Mouse (Mus musculus): ENCODE results near the gene Igbp1. TPM values are rescaled to one million over a fixed set of nuclear protein-coding genes. Genes with fewer than 3 reads are reported as not detected.

Igbp1 gene
- total and polyA plus RNA-seq, 2 experiments: 18.5 to 63.2 TPM

GRCm38 (mm10) chrX:100517626-100518025 lies 23.5 kb downstream of the Igbp1 start:
- Histone ChIP-seq H3K9ac (ENCODE audit: low read depth, low read length) (no peak overlapping the region), H3K36me3 (ENCODE audit: control insufficient read depth, insufficient read depth, low read length) (peaks cover 8% of the 10 kb centered on the region; the same call in 1 of the 2 replicates), H3K27me3 (ENCODE audit: control insufficient read depth, insufficient read depth, low read length) (no peaks in the 10 kb centered on the region), H3K27ac (replicated peaks; ENCODE audit: insufficient read depth, low read depth, low read length) (no peak overlapping the region), H3K79me2 (ENCODE audit: control insufficient read depth, insufficient read depth, low read length) (no peaks in the 10 kb centered on the region), H3K4me1 (ENCODE audit: control insufficient read depth, insufficient read depth, low read length) (no peaks in the 10 kb centered on the region; the same call in 1 of the 2 replicates), H3K4me3 (ENCODE audit: insufficient read depth, low read depth, low read length) (no peak overlapping the region)
- DNase-seq (ENCODE audit: extremely low read depth, low read depth, low spot score): no peak
- 86% methylated on average over 6 of the region's 6 CpGs for WGBS
- TF ChIP-seq POLR2A (IDR thresholded peaks at IDR 0.05; ENCODE audit: extremely low read depth, insufficient read depth, low read length) (no peak), CTCF (IDR thresholded peaks at IDR 0.05; ENCODE audit: low read depth, low read length) (no peak)

DNA sequence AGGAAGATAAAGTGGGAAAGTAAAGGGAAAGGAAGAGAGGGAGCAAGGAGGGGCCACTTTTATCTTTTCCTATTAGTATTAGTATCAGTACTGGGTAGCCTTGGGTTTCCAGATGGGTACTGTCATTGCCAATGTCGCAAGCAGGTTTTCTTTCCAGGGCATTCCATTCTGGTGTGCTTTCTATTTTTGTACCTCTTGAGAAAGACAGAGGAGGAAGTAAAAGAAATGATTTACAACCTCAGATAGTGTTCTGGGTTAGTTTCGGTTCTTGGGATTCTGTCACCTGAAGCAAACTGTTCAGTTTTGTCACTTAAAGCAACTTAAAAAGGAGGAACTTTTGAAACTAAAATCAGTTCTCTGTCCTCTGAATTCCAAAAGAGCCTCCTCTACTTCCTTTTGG lies 24.4 kb downstream of the Igbp1 start:
- 77% methylated on average over 2 of the region's 2 CpGs for WGBS
- H3K27ac ChIP-seq (replicated peaks; ENCODE audit: insufficient read depth, low read depth, low read length): no peak overlapping the region
- H3K9ac ChIP-seq (ENCODE audit: low read depth, low read length): no peak overlapping the region
- no peaks in the 10 kb centered on the region for H3K27me3 ChIP-seq (ENCODE audit: control insufficient read depth, insufficient read depth, low read length)
- H3K4me1 ChIP-seq (ENCODE audit: control insufficient read depth, insufficient read depth, low read length): no peaks in the 10 kb centered on the region; the same call in 1 of the 2 replicates
- no peaks in the 10 kb centered on the region for H3K79me2 ChIP-seq (ENCODE audit: control insufficient read depth, insufficient read depth, low read length)
- no peak for TF ChIP-seq CTCF (IDR thresholded peaks at IDR 0.05; ENCODE audit: low read depth, low read length)
- no peak for TF ChIP-seq POLR2A (IDR thresholded peaks at IDR 0.05; ENCODE audit: extremely low read depth, insufficient read depth, low read length)
- H3K36me3 ChIP-seq (ENCODE audit: control insufficient read depth, insufficient read depth, low read length): peaks cover 8% of the 10 kb centered on the region; the same call in 1 of the 2 replicates
- no peak overlapping the region for H3K4me3 ChIP-seq (ENCODE audit: insufficient read depth, low read depth, low read length)
- no peak for DNase-seq (ENCODE audit: extremely low read depth, low read depth, low spot score)

- Histone ChIP-seq H3K4me3 (ENCODE audit: insufficient read depth, low read depth, low read length) (no peak within 1 kb of the TSS), H3K27me3 (ENCODE audit: control insufficient read depth, insufficient read depth, low read length) (no peaks in the 10 kb centered on the region), H3K27ac (replicated peaks; ENCODE audit: insufficient read depth, low read depth, low read length) (no peak within 1 kb of the TSS), H3K4me1 (ENCODE audit: control insufficient read depth, insufficient read depth, low read length) (no peaks in the 10 kb centered on the region), H3K9ac (ENCODE audit: low read depth, low read length) (no peak within 1 kb of the TSS), H3K36me3 (ENCODE audit: control insufficient read depth, insufficient read depth, low read length) (no peaks in the 10 kb centered on the region), H3K79me2 (ENCODE audit: control insufficient read depth, insufficient read depth, low read length) (no peaks in the 10 kb centered on the region)
- 88% methylated on average over 4 of the region's 4 CpGs for whole genome bisulfite sequencing
- TF ChIP-seq POLR2A (IDR thresholded peaks at IDR 0.05; ENCODE audit: extremely low read depth, insufficient read depth, low read length): no peak
- TF ChIP-seq CTCF (IDR thresholded peaks at IDR 0.05; ENCODE audit: low read depth, low read length): no peak
- DNase-seq (ENCODE audit: extremely low read depth, low read depth, low spot score): no peak
Measured at GRCm38 (mm10) chrX:100524471-100524870, 30.4 kb downstream of the Igbp1 start, which contains the start of gene Dgat2l6. Dgat2l6 (plus strand) TSS chrX:100524838.

DNA sequence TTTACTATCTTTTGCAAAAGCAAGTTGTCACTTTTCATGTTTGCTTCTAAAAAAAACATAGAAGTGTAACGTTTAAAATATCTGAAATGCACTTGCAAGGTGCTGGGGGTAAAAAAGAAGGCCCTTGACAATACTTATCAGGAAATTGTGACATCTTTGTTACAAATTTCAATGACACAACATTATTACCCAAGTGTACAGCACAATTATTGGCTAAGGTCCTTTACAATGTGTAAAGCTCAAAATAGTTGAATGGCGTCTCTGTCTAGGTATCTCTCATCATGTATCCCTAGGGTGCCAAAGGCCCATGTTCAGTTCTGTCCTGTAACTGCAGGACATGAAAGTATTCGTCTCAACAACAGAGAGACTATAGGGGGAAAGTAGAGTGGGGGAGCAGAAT lies 61.9 kb downstream of the Igbp1 start:
- H3K36me3 ChIP-seq (ENCODE audit: control insufficient read depth, insufficient read depth, low read length): no peaks in the 10 kb centered on the region
- WGBS: 81% methylated on average over 3 of the region's 3 CpGs
- no peaks in the 10 kb centered on the region for H3K4me1 ChIP-seq (ENCODE audit: control insufficient read depth, insufficient read depth, low read length)
- no peak overlapping the region for H3K4me3 ChIP-seq (ENCODE audit: insufficient read depth, low read depth, low read length)
- TF ChIP-seq CTCF (IDR thresholded peaks at IDR 0.05; ENCODE audit: low read depth, low read length) (no peak), POLR2A (IDR thresholded peaks at IDR 0.05; ENCODE audit: extremely low read depth, insufficient read depth, low read length) (no peak)
- no peaks in the 10 kb centered on the region for H3K79me2 ChIP-seq (ENCODE audit: control insufficient read depth, insufficient read depth, low read length)
- H3K27me3 ChIP-seq (ENCODE audit: control insufficient read depth, insufficient read depth, low read length): no peaks in the 10 kb centered on the region
- no peak overlapping the region for H3K9ac ChIP-seq (ENCODE audit: low read depth, low read length)
- H3K27ac ChIP-seq (replicated peaks; ENCODE audit: insufficient read depth, low read depth, low read length): no peak overlapping the region
- DNase-seq (ENCODE audit: extremely low read depth, low read depth, low spot score): no peak

DNA sequence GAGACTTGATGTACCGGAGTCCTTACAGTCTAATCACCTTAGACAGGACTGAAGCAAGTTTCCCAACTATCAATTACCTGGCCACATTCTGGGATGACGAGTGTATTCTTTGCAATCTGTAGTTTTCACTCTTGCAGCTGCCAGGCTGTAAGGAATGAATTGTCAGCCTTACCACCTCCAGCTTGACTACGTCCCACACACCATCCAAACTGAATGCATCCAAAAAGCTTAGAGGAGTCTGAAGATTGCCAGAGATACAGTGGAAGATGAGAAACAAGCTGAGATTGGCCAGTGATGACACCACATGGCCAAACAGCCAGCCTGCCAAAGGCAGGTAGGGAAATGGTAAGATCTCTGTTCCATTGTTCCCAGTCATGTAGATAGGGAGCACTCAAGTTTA lies 71.6 kb downstream of the Igbp1 start:
- Histone ChIP-seq H3K4me3 (ENCODE audit: insufficient read depth, low read depth, low read length) (no peak overlapping the region), H3K79me2 (ENCODE audit: control insufficient read depth, insufficient read depth, low read length) (no peaks in the 10 kb centered on the region), H3K27me3 (ENCODE audit: control insufficient read depth, insufficient read depth, low read length) (no peaks in the 10 kb centered on the region), H3K4me1 (ENCODE audit: control insufficient read depth, insufficient read depth, low read length) (no peaks in the 10 kb centered on the region), H3K9ac (ENCODE audit: low read depth, low read length) (no peak overlapping the region), H3K36me3 (ENCODE audit: control insufficient read depth, insufficient read depth, low read length) (no peaks in the 10 kb centered on the region), H3K27ac (replicated peaks; ENCODE audit: insufficient read depth, low read depth, low read length) (no peak overlapping the region)
- 93% methylated on average over 3 of the region's 3 CpGs for WGBS
- DNase-seq (ENCODE audit: extremely low read depth, low read depth, low spot score): no peak
- no peak for TF ChIP-seq POLR2A (IDR thresholded peaks at IDR 0.05; ENCODE audit: extremely low read depth, insufficient read depth, low read length)
- no peak for TF ChIP-seq CTCF (IDR thresholded peaks at IDR 0.05; ENCODE audit: low read depth, low read length)

Other genes with a start within 250 kb of the Igbp1 start
- not detected in 2 replicates for gene Otud6a, start 65.3 kb upstream of the Igbp1 start, total RNA-seq (2014; rRNA removed)
- gene Otud6a, start 65.3 kb upstream of the Igbp1 start, polyA plus RNA-seq (2012; rRNA removed): not detected in 2 replicates
- gene Awat2, start 51.6 kb upstream of the Igbp1 start, total RNA-seq (2014; rRNA removed): 1.2 and 1.5 TPM in 2 replicates
- 0.83 and 1.1 TPM in 2 replicates for gene Awat2, start 51.6 kb upstream of the Igbp1 start, polyA plus RNA-seq (2012; rRNA removed)
- gene Dgat2l6, start 30.5 kb downstream of the Igbp1 start, total RNA-seq (2014; rRNA removed): not detected in 2 replicates
- not detected in 2 replicates for gene Dgat2l6, start 30.5 kb downstream of the Igbp1 start, polyA plus RNA-seq (2012; rRNA removed)
- not detected in 2 replicates for gene Awat1, start 78.0 kb downstream of the Igbp1 start, total RNA-seq (2014; rRNA removed)
- not detected in 2 replicates for gene Awat1, start 78.0 kb downstream of the Igbp1 start, polyA plus RNA-seq (2012; rRNA removed)
- 12.2 and 15.9 TPM in 2 replicates for gene P2ry4, start 100.6 kb downstream of the Igbp1 start, total RNA-seq (2014; rRNA removed)
- 14.7 and 20.4 TPM in 2 replicates for gene P2ry4, start 100.6 kb downstream of the Igbp1 start, polyA plus RNA-seq (2012; rRNA removed)
- gene Arr3, start 111.2 kb downstream of the Igbp1 start, total RNA-seq (2014; rRNA removed): not detected in 2 replicates
- not detected in 2 replicates for gene Arr3, start 111.2 kb downstream of the Igbp1 start, polyA plus RNA-seq (2012; rRNA removed)
- gene Kif4, start 131.4 kb downstream of the Igbp1 start, total RNA-seq (2014; rRNA removed): 0.37 and 0.54 TPM in 2 replicates
- 0.02 TPM in 2 replicates for gene Kif4, start 131.4 kb downstream of the Igbp1 start, polyA plus RNA-seq (2012; rRNA removed)
- gene Pdzd11, start 132.3 kb downstream of the Igbp1 start, total RNA-seq (2014; rRNA removed): 18.3 and 20.0 TPM in 2 replicates
- 10.2 and 13.3 TPM in 2 replicates for gene Pdzd11, start 132.3 kb downstream of the Igbp1 start, polyA plus RNA-seq (2012; rRNA removed)
- not detected in 2 replicates for gene Gdpd2, start 235.6 kb downstream of the Igbp1 start, total RNA-seq (2014; rRNA removed)
- not detected in 2 replicates for gene Gdpd2, start 235.6 kb downstream of the Igbp1 start, polyA plus RNA-seq (2012; rRNA removed)